Comparison of ENCODE assay signal across 20 mouse cellular contexts in genomic region chr4:57067801-57068200, GRCm38 (mm10).
DNase-seq lines count a peak whose midpoint lies in the region; ATAC-seq lines count a peak whose summit lies in the region.
"Had no signal": no experiment of that assay in that cellular context is flagged by ENCODE, and none has a peak within 500 bp of the region (broad histone marks: within the 10 kb centered on the region; RNA-seq: fewer than 3 reads in every experiment).

No protein-coding gene starts in this region.

- H3K27ac ChIP-seq in embryonic facial prominence, embryonic 13.5 days = peak overlapping the region; percentile 58
- no peak overlapping the region for H3K27ac ChIP-seq in lung, embryonic 16.5 days (ENCODE audit: low read length)
- H3K27ac ChIP-seq: forebrain, embryonic 12.5 days; heart, adult 2 months; heart, embryonic 15.5 days; hindbrain, embryonic 13.5 days; hindbrain, postnatal 0 days had no signal

- no peak for ATAC-seq in embryonic facial prominence, embryonic 13.5 days (ENCODE audit: insufficient number of reproducible peaks, insufficient read depth, low FRiP score, low TSS enrichment, low read depth)
- peak; percentile 82 for ATAC-seq in lung, embryonic 16.5 days (ENCODE audit: low read depth)
- no peak for ATAC-seq in cerebellum, adult (ENCODE audit: insufficient number of reproducible peaks, low FRiP score, low TSS enrichment)
- ATAC-seq: forebrain, embryonic 16.5 days; hindbrain, postnatal 0 days had no signal

- H3K4me2 ChIP-seq in embryonic facial prominence, embryonic 13.5 days = peak overlapping the region; percentile 34
- peak overlapping the region; percentile 8 for H3K4me2 ChIP-seq in lung, embryonic 16.5 days (ENCODE audit: low read depth, low read length)
- H3K4me2 ChIP-seq: forebrain, embryonic 12.5 days; heart, embryonic 11.5 days; heart, embryonic 15.5 days; hindbrain, embryonic 13.5 days had no signal

- H3K4me1 ChIP-seq in embryonic facial prominence, embryonic 13.5 days = peaks cover 45% of the 10 kb centered on the region
- peaks cover 8% of the 10 kb centered on the region for H3K4me1 ChIP-seq in lung, embryonic 16.5 days (replicated peaks; ENCODE audit: control insufficient read depth, insufficient read depth, low read length)

- no peaks in the 10 kb centered on the region for H3K27me3 ChIP-seq in embryonic facial prominence, embryonic 13.5 days
- H3K27me3 ChIP-seq in lung, embryonic 16.5 days (ENCODE audit: control insufficient read depth, insufficient read depth, low read depth, low read length) = peaks cover 6% of the 10 kb centered on the region
- H3K27me3 ChIP-seq: heart, embryonic 15.5 days had no signal

- no peak overlapping the region for H3K9ac ChIP-seq in embryonic facial prominence, embryonic 13.5 days
- H3K9ac ChIP-seq in lung, embryonic 16.5 days (ENCODE audit: low read length) = no peak overlapping the region
- H3K9ac ChIP-seq: forebrain, embryonic 12.5 days; heart, embryonic 15.5 days; hindbrain, embryonic 13.5 days had no signal

- H3K4me3 ChIP-seq in embryonic facial prominence, embryonic 13.5 days = no peak overlapping the region
- no peak overlapping the region for H3K4me3 ChIP-seq in lung, embryonic 16.5 days (ENCODE audit: low read length)
- H3K4me3 ChIP-seq: forebrain, embryonic 12.5 days; heart, adult 2 months; heart, embryonic 15.5 days; hindbrain, embryonic 13.5 days had no signal

- 29% methylated on average over 5 of the region's 5 CpGs for WGBS in embryonic facial prominence, embryonic 13.5 days
- WGBS in lung, embryonic 16.5 days = 44% methylated on average over 5 of the region's 5 CpGs

- no peaks in the 10 kb centered on the region for H3K9me3 ChIP-seq in embryonic facial prominence, embryonic 13.5 days
- no peaks in the 10 kb centered on the region for H3K9me3 ChIP-seq in lung, embryonic 16.5 days (ENCODE audit: control insufficient read depth, low read length)
- H3K9me3 ChIP-seq: forebrain, embryonic 12.5 days; heart, embryonic 15.5 days; hindbrain, embryonic 13.5 days had no signal

- DNase-seq in lung, adult 18-20 months = peak; percentile 78 to 87
- peak; percentile 86 for DNase-seq in lung, postnatal 25 days (ENCODE audit: low spot score)
- no peak for DNase-seq in cerebellum, adult 8-10 months
- no peak for DNase-seq in adipocyte (ENCODE audit: low spot score)
- no peak for DNase-seq in left cerebral cortex, adult 9 months (ENCODE audit: low spot score in 2 of 2)
- DNase-seq: adrenal gland, adult 2 months; cerebellum, adult 11 months; cerebellum, adult 9-10 months; cerebellum, postnatal 25 days; heart, adult 2 months; heart, postnatal 14 days had no signal

- H3K36me3 ChIP-seq in embryonic facial prominence, embryonic 13.5 days = no peaks in the 10 kb centered on the region
- no peaks in the 10 kb centered on the region for H3K36me3 ChIP-seq in lung, embryonic 16.5 days (ENCODE audit: control insufficient read depth, insufficient read depth, low read length)
- H3K36me3 ChIP-seq: forebrain, embryonic 12.5 days; heart, embryonic 15.5 days; hindbrain, embryonic 13.5 days had no signal

Comparison
In these comparisons a context has a peak if more than half of its experiments do, and no peak if none do; other contexts are left out.
1. DNase-seq: peak in lung, adult 18-20 months (2 of 2) and lung, postnatal 25 days (single experiment); none in cerebellum, adult 8-10 months (single experiment), adipocyte (single experiment) and left cerebral cortex, adult 9 months (0 of 2).